Mouse (Mus musculus) heart, embryonic 16.5 days (tissue): ENCODE measurements around the gene P3h1. TPM values are rescaled to one million over a fixed set of nuclear protein-coding genes. Genes with fewer than 3 reads are reported as not detected.

Source experiments
- ATAC-seq: fragments of 200-750 bp; cut with Nextera tagmentation; replicated peaks from 2 replicates; pipeline ENCODE4 v1.8.0; 2017; ENCODE audit warnings: moderate number of reproducible peaks; ENCODE audit not compliant: insufficient read depth, low FRiP score; ENCODE audit errors: extremely low read depth
- H3K27ac ChIP-seq: fragments of 300-500 bp; sonication (generic); 2 replicates; pipeline ENCODE4 v1.5.1; 2014; ENCODE audit warnings: mild to moderate bottlenecking, low read length, control low read depth, moderate library complexity
- H3K27me3 ChIP-seq: fragments of 300-500 bp; sonication (generic); 2 replicates; pipeline ENCODE4 v1.6.1; 2014; ENCODE audit warnings: low read length, mixed read lengths; ENCODE audit not compliant: control insufficient read depth, insufficient read depth
- H3K36me3 ChIP-seq: fragments of 300-500 bp; sonication (generic); 2 replicates; pipeline ENCODE4 v1.6.1; 2014; ENCODE audit not compliant: control insufficient read depth, insufficient read depth
- H3K4me1 ChIP-seq: fragments of 300-500 bp; sonication (generic); 2 replicates; pipeline ENCODE4 v1.6.1; 2014; ENCODE audit warnings: low read length, mixed read lengths; ENCODE audit not compliant: control insufficient read depth, insufficient read depth
- H3K4me2 ChIP-seq: fragments of 300-500 bp; sonication (generic); 2 replicates; pipeline ENCODE4 v1.6.1; 2014; ENCODE audit warnings: low read depth, mild to moderate bottlenecking, control low read depth, low read length
- H3K4me3 ChIP-seq: fragments of 300-500 bp; sonication (generic); 2 replicates; pipeline ENCODE4 v1.5.1; 2014; ENCODE audit warnings: mild to moderate bottlenecking, control low read depth, low read length
- H3K9ac ChIP-seq: fragments of 300-500 bp; sonication (generic); 2 replicates; pipeline ENCODE4 v1.6.1; 2014; ENCODE audit warnings: low read length, control low read depth
- H3K9me3 ChIP-seq: fragments of 300-500 bp; sonication (generic); replicated peaks from 2 replicates; pipeline ENCODE4 v1.6.1; 2016; ENCODE audit warnings: low read length; ENCODE audit not compliant: control insufficient read depth
- WGBS: fragments of 180-500 bp; shearing (Covaris S2); extraction: QIAGEN DNeasy Blood & Tissue Kit; methylation state at CpG from one replicate; pipeline ENCODE4 v1.1.7; 2014; 5-methylcytosine and 5-hydroxymethylcytosine counted together
- polyA plus RNA-seq: library from polyadenylated mRNA; unstranded; fragments of >200 nt; fragmentation: Nextera tagmentation; extraction: Ambion mirVana; gene quantifications from 2 replicates; pipeline ENCODE4 v1.2.1, GENCODE M21; 2015

Gene P3h1
- polyA plus RNA-seq, 1 experiment from 2014 or later = 28.2 TPM

- H3K4me2 ChIP-seq = no peak overlapping the region
- H3K36me3 ChIP-seq = peaks cover 38% of the 10 kb centered on the region
- ATAC-seq = no peak
Measured at GRCm38 (mm10) chr4:119225719-119226118, 7.0 kb upstream of the P3h1 start.

DNA sequence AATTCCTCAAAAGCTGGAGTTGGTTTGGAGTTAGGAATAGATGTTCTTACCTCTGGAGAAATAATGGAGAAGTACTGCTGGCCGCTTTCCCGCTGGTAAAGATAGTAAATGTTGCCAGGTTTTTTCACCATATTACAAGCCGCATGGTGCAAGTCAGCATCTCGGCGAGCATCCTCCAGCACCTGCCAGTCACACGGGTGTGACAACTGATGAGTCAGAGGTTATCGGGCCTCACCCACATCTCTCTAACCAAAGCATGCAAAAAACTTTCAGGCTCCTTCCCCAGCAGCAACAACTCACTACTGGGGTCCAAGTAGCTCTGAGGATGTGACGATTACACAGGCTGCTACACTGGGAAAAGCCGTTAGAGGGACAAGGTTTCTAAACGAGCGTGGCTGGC is 6.0 kb upstream of the P3h1 start:
- peaks cover 3% of the 10 kb centered on the region for H3K4me1 ChIP-seq
- H3K9ac ChIP-seq = no peak overlapping the region
- no peak overlapping the region for H3K4me2 ChIP-seq
- H3K27me3 ChIP-seq = no peaks in the 10 kb centered on the region
- WGBS = 89% methylated on average over 11 of the region's 11 CpGs
- H3K27ac ChIP-seq = no peak overlapping the region
- ATAC-seq = no peak
- no peak overlapping the region for H3K4me3 ChIP-seq
- H3K9me3 ChIP-seq = no peaks in the 10 kb centered on the region
- peaks cover 38% of the 10 kb centered on the region for H3K36me3 ChIP-seq

More at GRCm38 (mm10) chr4:119225719-119226118, 7.0 kb upstream of the P3h1 start:
- Histone ChIP-seq H3K4me3 (no peak overlapping the region), H3K9me3 (no peaks in the 10 kb centered on the region), H3K27ac (no peak overlapping the region), H3K4me1 (no peaks in the 10 kb centered on the region), H3K9ac (no peak overlapping the region), H3K27me3 (no peaks in the 10 kb centered on the region)
- 87% methylated on average over 9 of the region's 9 CpGs for WGBS

DNA sequence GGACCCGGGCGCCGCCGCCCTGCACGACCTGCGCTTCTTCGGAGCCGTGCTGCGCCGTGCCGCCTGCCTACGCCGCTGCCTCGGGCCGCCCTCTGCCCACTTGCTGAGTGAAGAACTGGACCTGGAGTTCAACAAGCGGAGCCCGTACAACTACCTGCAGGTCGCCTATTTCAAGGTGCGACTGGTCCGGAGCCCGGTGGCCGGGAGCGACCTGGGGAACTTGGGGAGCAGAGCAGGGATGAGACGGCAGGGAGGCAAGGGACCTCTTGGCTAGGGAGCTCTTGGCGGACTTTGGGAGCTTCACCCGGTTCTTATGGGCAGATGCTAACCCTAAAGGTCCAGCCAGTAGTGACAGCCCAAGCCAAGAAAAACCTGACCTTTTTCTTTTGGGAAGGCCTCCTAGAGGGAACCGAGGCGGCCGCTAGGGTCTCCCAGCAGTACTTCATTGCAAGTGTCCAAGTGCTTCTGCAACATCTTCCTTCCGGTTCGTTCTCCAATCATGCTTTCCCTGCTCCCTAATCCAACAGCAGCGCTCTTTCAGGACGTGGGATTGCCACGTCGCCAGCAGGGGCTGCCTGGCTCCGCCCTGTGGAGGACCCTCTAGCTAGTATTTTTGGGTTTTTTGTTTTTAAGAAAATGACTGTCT is 664 bp downstream of the P3h1 start:
- WGBS = under 1% methylated on average over 36 of the region's 36 CpGs
- peak; percentile 40 for ATAC-seq
- peaks cover 9% of the 10 kb centered on the region for H3K4me1 ChIP-seq

GRCm38 (mm10) chr4:119234348-119234747 is 1.6 kb downstream of the P3h1 start:
- WGBS = 66% methylated on average over 3 of the region's 3 CpGs
- no peak for ATAC-seq
- no peak overlapping the region for H3K9ac ChIP-seq

More for the DNA sequence above, 664 bp downstream of the P3h1 start:
- peak overlapping the region; percentile 74 for H3K4me2 ChIP-seq
- peak overlapping the region; percentile 72 for H3K27ac ChIP-seq
- H3K27me3 ChIP-seq = no peaks in the 10 kb centered on the region
- H3K4me3 ChIP-seq = peak overlapping the region; percentile 83
- H3K9me3 ChIP-seq = no peaks in the 10 kb centered on the region
- H3K36me3 ChIP-seq = 0 out of 2 replicates have a peak, but pooled peaks cover 1% of the 10 kb centered on the region
- peak overlapping the region; percentile 87 for H3K9ac ChIP-seq

DNA sequence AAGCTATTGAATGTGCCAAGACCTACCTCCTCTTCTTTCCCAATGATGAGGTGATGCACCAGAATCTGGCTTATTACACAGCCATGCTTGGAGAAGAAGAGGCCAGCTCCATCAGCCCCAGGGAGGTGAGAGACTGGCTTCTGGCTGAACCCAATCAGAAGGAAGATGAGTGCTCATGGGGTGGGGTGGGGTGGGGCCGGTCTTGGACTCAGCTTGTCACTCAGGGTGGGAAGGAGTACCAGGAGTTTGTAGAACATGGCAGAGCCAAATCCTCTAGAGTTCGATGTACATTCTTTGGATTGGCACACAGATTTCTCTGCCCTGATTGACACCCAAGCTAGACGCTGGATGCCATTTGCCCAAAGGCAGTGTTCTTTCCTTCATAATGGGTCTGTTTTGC is 5.9 kb downstream of the P3h1 start:
- H3K27ac ChIP-seq = no peak overlapping the region
- H3K4me2 ChIP-seq = no peak overlapping the region
- no peak overlapping the region for H3K9ac ChIP-seq
- 68% methylated on average over 3 of the region's 3 CpGs for WGBS
- H3K9me3 ChIP-seq = no peaks in the 10 kb centered on the region
- no peak for ATAC-seq
- H3K36me3 ChIP-seq = peaks cover 6% of the 10 kb centered on the region; the same call in 1 of the 2 replicates
- no peaks in the 10 kb centered on the region for H3K27me3 ChIP-seq
- no peak overlapping the region for H3K4me3 ChIP-seq
- 0 out of 2 replicates have a peak, but pooled peaks cover 3% of the 10 kb centered on the region for H3K4me1 ChIP-seq

More at GRCm38 (mm10) chr4:119234348-119234747, 1.6 kb downstream of the P3h1 start:
- Histone ChIP-seq H3K4me1 (peaks cover 9% of the 10 kb centered on the region), H3K27me3 (no peaks in the 10 kb centered on the region), H3K36me3 (no peaks in the 10 kb centered on the region), H3K27ac (peak overlapping the region; percentile 72; the same call in 1 of the 2 replicates), H3K4me3 (peak overlapping the region; percentile 83), H3K9me3 (no peaks in the 10 kb centered on the region), H3K4me2 (peak overlapping the region; percentile 74)

- peaks cover 10% of the 10 kb centered on the region; the same call in 1 of the 2 replicates for H3K36me3 ChIP-seq
Measured at GRCm38 (mm10) chr4:119239181-119239682, 6.5 kb downstream of the P3h1 start.

DNA sequence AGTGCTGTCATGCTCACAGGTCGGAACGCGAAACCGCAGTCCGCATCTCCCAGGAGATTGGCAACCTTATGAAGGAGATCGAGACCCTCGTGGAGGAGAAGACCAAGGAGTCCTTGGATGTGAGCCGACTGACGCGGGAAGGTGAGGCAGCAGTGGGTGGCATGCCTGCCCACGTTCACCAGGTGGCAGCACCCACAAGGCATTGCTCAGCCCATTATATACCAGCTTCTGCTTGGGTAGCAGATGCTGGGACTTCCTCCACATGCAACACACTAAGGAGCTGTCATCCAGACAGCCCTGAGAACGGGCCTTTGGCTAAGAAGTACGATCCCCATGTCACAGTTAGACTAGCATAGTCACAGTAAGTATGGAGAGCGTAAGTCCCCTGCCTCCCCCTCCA is 8.9 kb downstream of the P3h1 start:
- no peak overlapping the region for H3K9ac ChIP-seq
- WGBS = 79% methylated on average over 14 of the region's 14 CpGs
- H3K36me3 ChIP-seq = peaks cover 11% of the 10 kb centered on the region; the same call in 1 of the 2 replicates
- no peak for ATAC-seq
- no peaks in the 10 kb centered on the region for H3K27me3 ChIP-seq
- peaks cover 14% of the 10 kb centered on the region for H3K4me1 ChIP-seq
- no peak overlapping the region for H3K4me3 ChIP-seq
- no peak overlapping the region for H3K27ac ChIP-seq
- no peaks in the 10 kb centered on the region for H3K9me3 ChIP-seq
- no peak overlapping the region for H3K4me2 ChIP-seq

More at GRCm38 (mm10) chr4:119239181-119239682, 6.5 kb downstream of the P3h1 start:
- peak; percentile 57 for ATAC-seq
- Histone ChIP-seq H3K4me3 (no peak overlapping the region), H3K4me2 (0 out of 2 replicates have a peak overlapping the region, but pooled peaks have one; percentile 21), H3K9me3 (no peaks in the 10 kb centered on the region), H3K27me3 (no peaks in the 10 kb centered on the region), H3K4me1 (no peaks in the 10 kb centered on the region), H3K27ac (no peak overlapping the region), H3K9ac (peak overlapping the region; percentile 41; the same call in 1 of the 2 replicates)
- WGBS = 36% methylated on average over 12 of the region's 12 CpGs

DNA sequence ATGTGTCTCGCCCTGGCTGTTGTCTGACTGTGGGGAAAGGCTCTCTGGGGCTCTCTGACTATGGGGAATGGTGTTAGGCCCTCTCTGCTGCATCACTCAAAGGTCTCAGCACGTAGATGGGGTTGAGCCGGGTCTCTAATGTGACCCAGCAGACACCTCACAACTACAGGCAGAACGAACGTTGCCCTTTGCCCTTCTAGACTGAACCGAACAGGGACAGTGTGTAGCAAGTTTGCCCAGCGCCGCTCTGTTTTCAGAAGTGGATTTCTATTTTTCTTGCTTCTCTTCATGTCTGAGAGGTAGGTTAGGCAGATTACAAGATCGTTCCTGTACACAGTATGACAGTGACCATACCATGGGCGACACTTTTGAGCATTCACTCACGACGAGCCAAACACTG is 9.9 kb downstream of the P3h1 start:
- 91% methylated on average over 12 of the region's 12 CpGs for WGBS
- Histone ChIP-seq H3K4me1 (peaks cover 15% of the 10 kb centered on the region), H3K27me3 (no peaks in the 10 kb centered on the region), H3K4me3 (no peak overlapping the region), H3K27ac (no peak overlapping the region), H3K36me3 (peaks cover 11% of the 10 kb centered on the region; the same call in 1 of the 2 replicates), H3K9ac (no peak overlapping the region), H3K4me2 (no peak overlapping the region), H3K9me3 (no peaks in the 10 kb centered on the region)
- no peak for ATAC-seq
